Mouse (Mus musculus) forebrain, embryonic 16.5 days (tissue): Measurements from ENCODE around the gene Gm20388. TPM values are rescaled to one million over a fixed set of nuclear protein-coding genes. Genes with fewer than 3 reads are reported as not detected.

ENCODE experiments used
- ATAC-seq: fragments of 200-750 bp; cut with Nextera tagmentation; 2 replicates; pipeline ENCODE4 v1.8.0; 2017; ENCODE audit warnings: mild to moderate bottlenecking, moderate library complexity
- H3K27ac ChIP-seq: fragments of 300-500 bp; sonication (generic); 2 replicates; pipeline ENCODE4 v1.5.1; 2014; ENCODE audit warnings: low read length, control low read depth
- H3K27me3 ChIP-seq: fragments of 300-500 bp; sonication (generic); replicated peaks from 2 replicates; pipeline ENCODE4 v1.6.1; 2014; ENCODE audit warnings: low read length; ENCODE audit not compliant: control insufficient read depth, insufficient read depth
- H3K36me3 ChIP-seq: fragments of 300-500 bp; sonication (generic); 2 replicates; pipeline ENCODE4 v1.6.1; 2014; ENCODE audit not compliant: control insufficient read depth, insufficient read depth
- H3K4me1 ChIP-seq: fragments of 300-500 bp; sonication (generic); replicated peaks from 2 replicates; pipeline ENCODE4 v1.6.1; 2014; ENCODE audit warnings: low read length; ENCODE audit not compliant: control insufficient read depth, insufficient read depth
- H3K4me2 ChIP-seq: fragments of 300-500 bp; sonication (generic); 2 replicates; pipeline ENCODE4 v1.6.1; 2014; ENCODE audit warnings: mild to moderate bottlenecking, low read length, control low read depth
- H3K4me3 ChIP-seq: fragments of 300-500 bp; sonication (generic); replicated peaks from 2 replicates; pipeline ENCODE4 v1.5.1; 2014; ENCODE audit warnings: mild to moderate bottlenecking, low read length, control low read depth
- H3K9ac ChIP-seq: fragments of 300-500 bp; sonication (generic); replicated peaks from 2 replicates; pipeline ENCODE4 v1.6.1; 2014; ENCODE audit warnings: low read depth, low read length, control low read depth
- H3K9me3 ChIP-seq: fragments of 300-500 bp; sonication (generic); 2 replicates; pipeline ENCODE4 v1.6.1; 2016; ENCODE audit warnings: low read length; ENCODE audit not compliant: control insufficient read depth
- WGBS: fragments of 180-500 bp; shearing (Covaris S2); extraction: QIAGEN DNeasy Blood & Tissue Kit; methylation state at CpG from one replicate; pipeline ENCODE4 v1.1.7; 2014; 5-methylcytosine and 5-hydroxymethylcytosine counted together
- polyA plus RNA-seq: library from polyadenylated mRNA; unstranded; fragments of >200 nt; fragmentation: Nextera tagmentation; extraction: Ambion mirVana; gene quantifications from 2 replicates; pipeline ENCODE4 v1.2.1, GENCODE M21; 2015

Gm20388 gene
- polyA plus RNA-seq, 1 experiment from 2014 or later = 4.7 TPM

DNA sequence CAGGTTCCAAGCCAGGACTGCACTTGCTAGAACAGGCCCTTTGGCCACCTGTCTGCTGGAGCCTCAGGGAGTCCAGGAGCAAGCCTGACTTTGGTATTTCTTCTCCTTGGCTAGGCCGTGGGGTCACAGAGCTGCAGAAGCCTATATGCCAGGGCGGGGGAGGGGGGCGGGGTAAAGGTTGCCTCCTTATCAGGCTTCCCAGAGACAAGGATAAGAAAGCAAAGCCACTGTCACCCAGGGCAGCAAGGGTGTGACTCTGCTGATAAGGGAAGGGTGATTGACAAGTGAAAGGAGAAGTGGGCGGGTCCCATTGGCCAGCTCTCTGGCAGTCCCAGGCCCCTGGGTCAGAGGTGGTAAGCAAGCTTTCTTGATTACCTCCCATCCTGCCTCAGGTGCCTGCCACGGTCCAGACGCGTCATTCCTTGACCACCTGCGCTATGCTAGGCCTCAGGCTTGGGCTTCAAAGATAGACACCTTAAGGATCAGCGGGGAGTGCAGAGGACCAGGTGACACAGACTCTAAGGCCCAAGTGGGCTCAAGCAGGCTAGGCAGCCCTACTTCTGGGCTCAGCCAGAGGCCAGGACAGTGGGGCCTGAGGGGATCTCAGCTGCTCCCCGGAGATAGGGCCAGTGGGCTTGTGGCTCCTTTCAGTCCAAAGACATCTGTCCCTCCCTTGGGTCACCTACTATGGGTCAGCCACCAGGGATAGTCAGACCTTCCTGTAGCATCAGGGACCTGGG is 565.0 kb downstream of the Gm20388 start:
- no peak overlapping the region for H3K4me3 ChIP-seq
- no peak for ATAC-seq
- no peaks in the 10 kb centered on the region for H3K9me3 ChIP-seq
- no peak overlapping the region for H3K9ac ChIP-seq
- no peaks in the 10 kb centered on the region for H3K36me3 ChIP-seq
- WGBS = 76% methylated on average over 10 of the region's 10 CpGs
- peaks cover 36% of the 10 kb centered on the region for H3K4me1 ChIP-seq
- no peak overlapping the region for H3K4me2 ChIP-seq
- no peak overlapping the region for H3K27ac ChIP-seq
- no peaks in the 10 kb centered on the region for H3K27me3 ChIP-seq

- no peak overlapping the region for H3K4me3 ChIP-seq
- peak overlapping the region; percentile 70 for H3K27ac ChIP-seq
- H3K9me3 ChIP-seq = no peaks in the 10 kb centered on the region
- WGBS = 10% methylated on average over 25 of the region's 25 CpGs
- peak; percentile 58 for ATAC-seq
- no peaks in the 10 kb centered on the region for H3K36me3 ChIP-seq
- peaks cover 23% of the 10 kb centered on the region for H3K4me1 ChIP-seq
- no peaks in the 10 kb centered on the region for H3K27me3 ChIP-seq
- H3K9ac ChIP-seq = peak overlapping the region; percentile 35; the same call in 1 of the 2 replicates
- no peak overlapping the region for H3K4me2 ChIP-seq
Measured at GRCm38 (mm10) chr8:120476711-120477575, 566.3 kb downstream of the Gm20388 start.

DNA sequence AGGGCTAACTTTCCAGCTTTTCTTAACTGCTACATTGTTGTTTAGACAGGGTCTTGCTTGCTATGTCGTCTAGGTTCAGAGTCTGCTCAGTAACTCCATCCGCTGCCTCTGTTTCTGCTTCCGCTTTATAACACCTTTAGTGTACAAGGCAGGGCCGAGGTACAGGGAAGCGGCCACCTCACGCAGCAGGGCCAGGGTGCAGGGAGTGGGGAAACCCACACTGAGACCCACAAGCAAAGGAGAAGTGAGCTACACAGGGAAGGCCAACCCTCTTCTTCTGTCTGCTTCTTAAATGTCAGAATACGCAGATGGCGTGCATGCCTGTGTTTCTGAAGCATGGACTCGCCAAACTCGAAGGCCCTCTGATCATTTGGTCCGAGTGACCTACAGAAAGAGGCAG is 568.1 kb downstream of the Gm20388 start:
- H3K27ac ChIP-seq = no peak overlapping the region
- no peaks in the 10 kb centered on the region for H3K27me3 ChIP-seq
- WGBS = 88% methylated on average over 11 of the region's 11 CpGs
- no peaks in the 10 kb centered on the region for H3K9me3 ChIP-seq
- H3K9ac ChIP-seq = no peak overlapping the region
- peaks cover 18% of the 10 kb centered on the region for H3K4me1 ChIP-seq
- H3K4me3 ChIP-seq = no peak overlapping the region
- H3K4me2 ChIP-seq = no peak overlapping the region
- no peaks in the 10 kb centered on the region for H3K36me3 ChIP-seq
- ATAC-seq = no peak

- H3K27me3 ChIP-seq = no peaks in the 10 kb centered on the region
- no peaks in the 10 kb centered on the region for H3K36me3 ChIP-seq
- H3K9ac ChIP-seq = no peak overlapping the region
- no peak overlapping the region for H3K4me2 ChIP-seq
- no peak for ATAC-seq
- no peak overlapping the region for H3K4me3 ChIP-seq
- WGBS = 90% methylated on average over 4 of the region's 4 CpGs
- H3K4me1 ChIP-seq = peaks cover 27% of the 10 kb centered on the region
- H3K9me3 ChIP-seq = no peaks in the 10 kb centered on the region
- no peak overlapping the region for H3K27ac ChIP-seq
Measured at GRCm38 (mm10) chr8:120479691-120480090, 569.0 kb downstream of the Gm20388 start.

DNA sequence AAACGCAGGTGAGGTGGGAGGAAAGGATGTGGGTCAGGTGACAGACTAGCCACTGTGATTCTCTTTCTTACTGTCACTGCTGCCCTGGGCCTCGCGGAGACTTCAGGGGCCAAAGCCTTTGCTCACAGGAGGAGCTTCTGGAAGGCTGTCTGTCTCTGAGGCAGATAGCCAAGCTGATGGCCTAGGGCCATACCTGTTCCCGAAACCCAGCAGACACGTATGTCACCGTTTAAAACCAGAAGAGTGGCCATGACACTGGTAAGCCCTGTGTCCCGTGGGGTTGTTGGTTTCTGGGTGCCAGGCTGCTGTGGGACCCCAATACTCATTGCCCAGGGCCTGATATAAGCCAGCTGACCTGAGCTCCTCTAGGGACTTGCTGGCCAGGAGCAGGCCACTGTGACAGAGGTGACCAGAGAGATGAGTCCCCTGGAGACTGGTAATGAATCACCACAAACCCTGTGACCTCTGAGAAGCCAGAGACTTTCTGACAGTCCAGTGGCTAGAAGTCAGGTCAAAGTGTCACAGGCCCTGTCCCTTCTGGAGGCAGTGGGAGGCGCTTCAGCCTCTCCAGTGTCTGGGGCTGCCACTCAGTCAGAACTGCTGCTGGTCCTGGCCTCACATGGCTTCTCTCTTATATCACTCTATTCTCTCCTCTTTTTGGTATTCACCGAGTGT is 571.5 kb downstream of the Gm20388 start:
- H3K36me3 ChIP-seq = no peaks in the 10 kb centered on the region
- H3K9ac ChIP-seq = no peak overlapping the region
- peaks cover 39% of the 10 kb centered on the region for H3K4me1 ChIP-seq
- no peak overlapping the region for H3K27ac ChIP-seq
- ATAC-seq = no peak
- WGBS = 82% methylated on average over 9 of the region's 9 CpGs
- H3K4me3 ChIP-seq = no peak overlapping the region
- no peaks in the 10 kb centered on the region for H3K9me3 ChIP-seq
- H3K27me3 ChIP-seq = no peaks in the 10 kb centered on the region
- H3K4me2 ChIP-seq = no peak overlapping the region

- Histone ChIP-seq H3K9me3 (no peaks in the 10 kb centered on the region), H3K4me2 (no peak overlapping the region), H3K27me3 (no peaks in the 10 kb centered on the region), H3K4me3 (no peak overlapping the region), H3K27ac (peak overlapping the region; percentile 77), H3K9ac (0 out of 2 replicates have a peak overlapping the region, but pooled peaks have one; percentile 26), H3K4me1 (peaks cover 39% of the 10 kb centered on the region), H3K36me3 (no peaks in the 10 kb centered on the region)
- 0 out of 2 replicates have a peak, but pooled peaks have one; percentile 15 for ATAC-seq
- 13% methylated on average over 6 of the region's 6 CpGs for WGBS
Measured at GRCm38 (mm10) chr8:120484460-120484859, 573.8 kb downstream of the Gm20388 start.

- peak overlapping the region; percentile 77 for H3K27ac ChIP-seq
- no peak overlapping the region for H3K4me3 ChIP-seq
- H3K27me3 ChIP-seq = no peaks in the 10 kb centered on the region
- 0 out of 2 replicates have a peak overlapping the region, but pooled peaks have one; percentile 22 for H3K9ac ChIP-seq
- no peak overlapping the region; the same call in 1 of the 2 replicates for H3K4me2 ChIP-seq
- ATAC-seq = peak; percentile 34
- 16% methylated on average over 6 of the region's 6 CpGs for WGBS
- peaks cover 40% of the 10 kb centered on the region for H3K4me1 ChIP-seq
- H3K9me3 ChIP-seq = no peaks in the 10 kb centered on the region
- H3K36me3 ChIP-seq = no peaks in the 10 kb centered on the region
Measured at GRCm38 (mm10) chr8:120485116-120485515, 574.5 kb downstream of the Gm20388 start.

DNA sequence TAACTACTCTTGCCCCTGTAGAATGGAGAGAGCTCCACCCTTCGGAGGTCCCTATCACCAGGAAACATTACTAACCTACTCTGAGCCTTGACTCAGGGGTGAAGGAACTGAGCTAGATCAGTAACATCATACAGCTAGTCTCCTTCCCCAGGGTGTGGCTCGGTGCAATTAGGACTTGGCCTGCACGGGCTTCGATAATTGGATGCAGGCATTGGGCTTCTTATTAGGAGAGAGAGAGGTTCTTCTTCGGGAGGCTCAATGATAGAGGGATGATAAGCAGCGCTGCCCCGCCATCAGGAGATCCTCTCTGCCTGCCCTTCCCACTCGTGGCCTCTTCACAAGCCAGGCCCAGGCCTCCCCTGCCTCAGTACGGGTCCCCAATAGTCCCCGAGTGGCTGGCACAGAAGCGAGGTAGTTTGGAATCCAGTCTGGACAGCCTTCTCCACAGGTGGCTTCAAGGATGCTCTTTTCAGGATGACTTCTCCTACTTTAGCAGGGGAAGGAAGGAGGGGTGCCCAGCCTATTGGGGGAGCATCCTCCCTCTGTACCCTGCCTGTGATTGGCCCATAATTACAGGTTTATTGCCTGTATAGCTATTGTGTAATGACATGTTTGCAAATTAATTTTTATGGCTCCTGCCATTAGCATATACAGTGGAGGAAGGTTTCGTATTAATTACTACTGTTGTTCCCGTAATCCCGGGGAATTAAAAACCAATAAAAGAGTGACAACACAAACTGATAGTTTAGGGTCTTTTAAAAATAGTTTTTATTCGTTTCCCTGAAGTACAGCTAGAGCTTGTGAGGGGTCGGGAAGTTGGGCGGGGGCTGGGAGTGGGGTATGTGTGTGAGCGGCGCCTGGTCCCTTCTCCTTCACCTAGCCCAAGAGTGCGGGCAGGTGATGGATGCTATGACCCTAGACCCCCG is 575.2 kb downstream of the Gm20388 start:
- no peaks in the 10 kb centered on the region for H3K36me3 ChIP-seq
- H3K4me2 ChIP-seq = peak overlapping the region; percentile 95
- peaks cover 47% of the 10 kb centered on the region for H3K4me1 ChIP-seq
- H3K4me3 ChIP-seq = peak overlapping the region; percentile 86
- H3K9me3 ChIP-seq = no peaks in the 10 kb centered on the region
- no peaks in the 10 kb centered on the region for H3K27me3 ChIP-seq
- ATAC-seq = no peak
- H3K27ac ChIP-seq = peak overlapping the region; percentile 100
- 16% methylated on average over 21 of the region's 21 CpGs for WGBS
- H3K9ac ChIP-seq = peak overlapping the region; percentile 98
